Mouse (Mus musculus) lung, adult 2 months (tissue): ENCODE measurements at regions not wholly inside any gene's neighbourhood (a gene's known extent, or its start where the extent isn't known, plus 50 kb on each side); places are given as distances from the start of the nearest gene placed in this dataset.

Experiments used
- DNase-seq: peaks from one replicate; pipeline ENCODE4 v3.0.0; 2022
- H3K4me1 ChIP-seq: fragments of 200-500 bp; 2 replicates; pipeline ENCODE4 v1.6.1; 2011; ENCODE audit warnings: low read length; ENCODE audit not compliant: control insufficient read depth, insufficient read depth
- H3K4me3 ChIP-seq: fragments of 200-500 bp; replicated peaks from 2 replicates; pipeline ENCODE3; 2011; ENCODE audit warnings: low read depth, mild to moderate bottlenecking, control low read depth, low read length; ENCODE audit errors: extremely low read depth
- CTCF ChIP-seq: fragments of 200-500 bp; IDR thresholded peaks from 2 replicates; pipeline ENCODE4 v1.5.1; 2011; ENCODE audit warnings: mild to moderate bottlenecking, low read length, control low read depth; ENCODE audit not compliant: insufficient read depth
- POLR2A ChIP-seq: fragments of 200-500 bp; IDR thresholded peaks from 2 replicates; pipeline ENCODE4 v1.6.1; 2011; ENCODE audit warnings: low read depth, mild to moderate bottlenecking, control low read depth, low read length, borderline replicate concordance; ENCODE audit errors: extremely low read depth
- WGBS: fragments of 180-500 bp; shearing (Covaris S2); methylation state at CpG from one replicate; pipeline ENCODE4 v1.1.7; 2018; 5-methylcytosine and 5-hydroxymethylcytosine counted together

- no peak for TF ChIP-seq POLR2A
- TF ChIP-seq CTCF, result no peak
- 56% methylated on average over 28 of the region's 28 CpGs for WGBS
- Histone ChIP-seq H3K4me1 (no peaks in the 10 kb centered on the region), H3K4me3 (no peak overlapping the region)
- no peak for DNase-seq
These were observed 127.2 kb downstream of the Zfp326 start for GRCm38 (mm10) chr5:106003321-106004291.

- no peak overlapping the region for H3K4me3 ChIP-seq
- no peak for TF ChIP-seq POLR2A
- no peak for DNase-seq
- 21% methylated on average over 7 of the region's 7 CpGs for WGBS
- no peaks in the 10 kb centered on the region for H3K4me1 ChIP-seq
These were observed 126.0 kb downstream of the Zfp326 start for GRCm38 (mm10) chr5:106002330-106002729.

- Histone ChIP-seq H3K4me1 (no peaks in the 10 kb centered on the region), H3K4me3 (no peak overlapping the region)
- 72% methylated on average over 1 of the region's 1 CpGs for WGBS
- DNase-seq, result no peak
- TF ChIP-seq CTCF, result no peak
- TF ChIP-seq POLR2A, result no peak
These were observed 117.9 kb downstream of the Zfp326 start for GRCm38 (mm10) chr5:105994218-105994617.

- no peak for DNase-seq
- no peak for TF ChIP-seq POLR2A
- no peak for TF ChIP-seq CTCF
- no peaks in the 10 kb centered on the region for H3K4me1 ChIP-seq
- 67% methylated on average over 15 of the region's 15 CpGs for WGBS
- H3K4me3 ChIP-seq, result no peak overlapping the region
These were observed 116.8 kb downstream of the Zfp326 start for GRCm38 (mm10) chr5:105993066-105993760.

- no peak for DNase-seq
- Histone ChIP-seq H3K4me3 (no peak overlapping the region), H3K4me1 (no peaks in the 10 kb centered on the region)
- no peak for TF ChIP-seq POLR2A
- no peak for TF ChIP-seq CTCF
- WGBS, result 78% methylated on average over 12 of the region's 12 CpGs
These were observed 114.4 kb downstream of the Zfp326 start for GRCm38 (mm10) chr5:105990777-105991176.

GRCm38 (mm10) chr5:105986401-105986800, 110.0 kb downstream of the Zfp326 start:
- no peak overlapping the region for H3K4me3 ChIP-seq
- 34% methylated on average over 7 of the region's 7 CpGs for WGBS
- no peaks in the 10 kb centered on the region for H3K4me1 ChIP-seq
- DNase-seq, result no peak
- TF ChIP-seq CTCF (no peak), POLR2A (no peak)

- WGBS, result 66% methylated on average over 5 of the region's 5 CpGs
- DNase-seq, result no peak
- TF ChIP-seq POLR2A (no peak), CTCF (no peak)
- Histone ChIP-seq H3K4me3 (no peak overlapping the region), H3K4me1 (no peaks in the 10 kb centered on the region)
These were observed 106.8 kb downstream of the Zfp326 start for GRCm38 (mm10) chr5:105983131-105983530.

- WGBS, result 46% methylated on average over 5 of the region's 5 CpGs
- no peaks in the 10 kb centered on the region for H3K4me1 ChIP-seq
- DNase-seq, result no peak
- no peak for TF ChIP-seq CTCF
- TF ChIP-seq POLR2A, result no peak
- no peak overlapping the region for H3K4me3 ChIP-seq
These were observed 100.4 kb downstream of the Zfp326 start for GRCm38 (mm10) chr5:105976746-105977145.

- 26% methylated on average over 5 of the region's 5 CpGs for WGBS
- no peak overlapping the region for H3K4me3 ChIP-seq
These were observed 99.7 kb downstream of the Zfp326 start for GRCm38 (mm10) chr5:105976076-105976475.

More at GRCm38 (mm10) chr5:105976076-105976475, 99.7 kb downstream of the Zfp326 start:
- no peak for DNase-seq
- TF ChIP-seq CTCF (no peak), POLR2A (no peak)
- no peaks in the 10 kb centered on the region for H3K4me1 ChIP-seq
